Comparison of ENCODE assay signal across 9 mouse cellular contexts in the genomic region with DNA sequence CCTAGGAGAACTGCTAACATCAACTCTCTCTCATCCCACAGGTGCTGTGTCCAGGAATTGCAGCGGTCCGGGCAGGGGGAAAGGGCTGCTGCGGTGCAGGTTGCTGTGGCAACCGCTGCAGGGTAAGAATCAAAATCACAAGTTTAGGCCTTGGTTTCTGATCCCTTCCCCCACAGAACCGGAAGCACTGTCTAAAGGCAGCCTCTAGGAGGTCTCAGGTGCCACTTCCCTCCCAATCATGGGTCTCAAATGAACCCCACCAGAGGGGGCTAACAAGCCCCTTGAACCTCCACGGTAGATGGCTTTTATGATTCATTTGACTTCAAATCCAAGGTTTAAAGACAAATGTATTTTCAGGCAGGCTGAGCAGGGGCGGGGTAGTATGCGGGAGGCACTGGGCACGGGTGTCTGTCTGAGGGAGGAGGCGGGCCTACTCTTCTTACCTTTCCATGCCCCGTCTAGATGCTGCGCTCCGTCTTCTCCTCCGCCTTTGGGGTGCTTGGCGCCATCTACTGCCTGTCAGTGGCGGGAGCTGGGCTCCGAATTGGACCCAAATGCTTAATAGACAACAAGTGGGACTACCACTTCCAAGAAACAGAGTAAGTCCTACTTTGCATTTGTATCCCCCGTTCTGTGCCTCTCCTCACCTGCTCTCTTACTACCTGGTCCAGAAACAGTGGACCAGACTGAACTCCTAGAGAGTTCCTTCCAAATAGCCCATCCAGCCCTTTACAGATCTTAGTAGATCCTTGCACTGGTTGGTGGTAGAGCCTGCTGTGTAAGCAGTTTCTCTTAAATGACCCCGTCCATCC. TPM values are rescaled to one million over a fixed set of nuclear protein-coding genes. Genes with fewer than 3 reads are reported as not detected.
DNase-seq lines count a peak whose midpoint lies in the region; ATAC-seq lines count a peak whose summit lies in the region.
"Had no signal": no experiment of that assay in that cellular context is flagged by ENCODE, and none has a peak within 500 bp of the region (broad histone marks: within the 10 kb centered on the region; RNA-seq: fewer than 3 reads in every experiment).

No protein-coding gene starts in this region.

- no peaks in the 10 kb centered on the region for H3K36me3 ChIP-seq in embryonic facial prominence, embryonic 13.5 days
- no peaks in the 10 kb centered on the region for H3K36me3 ChIP-seq in hindbrain, embryonic 13.5 days
- no peaks in the 10 kb centered on the region for H3K36me3 ChIP-seq in limb, embryonic 11.5 days (ENCODE audit: control insufficient read depth, insufficient read depth, low read length)
- no peaks in the 10 kb centered on the region for H3K36me3 ChIP-seq in midbrain, embryonic 12.5 days

- 0 out of 2 replicates have a peak overlapping the region, but pooled peaks have one; percentile 40 for H3K9ac ChIP-seq in embryonic facial prominence, embryonic 13.5 days
- peak overlapping the region; percentile 39; the same call in 1 of the 2 replicates for H3K9ac ChIP-seq in hindbrain, embryonic 13.5 days
- no peak overlapping the region for H3K9ac ChIP-seq in limb, embryonic 11.5 days (ENCODE audit: low read length)
- H3K9ac ChIP-seq in midbrain, embryonic 12.5 days (replicated peaks): peak overlapping the region; percentile 31; the same call in 1 of the 2 replicates

- 9% methylated on average over 19 of the region's 19 CpGs for WGBS in embryonic facial prominence, embryonic 13.5 days
- WGBS in hindbrain, embryonic 13.5 days: 6% methylated on average over 19 of the region's 19 CpGs
- 6% methylated on average over 19 of the region's 19 CpGs for WGBS in limb, embryonic 11.5 days
- WGBS in midbrain, embryonic 12.5 days: 12% methylated on average over 19 of the region's 19 CpGs

- H3K4me2 ChIP-seq in embryonic facial prominence, embryonic 13.5 days: peak overlapping the region; percentile 52
- peak overlapping the region; percentile 41 for H3K4me2 ChIP-seq in hindbrain, embryonic 13.5 days
- H3K4me2 ChIP-seq in limb, embryonic 11.5 days (ENCODE audit: low read depth, severe bottlenecking): peak overlapping the region; percentile 20; the same call in 1 of the 2 replicates
- peak overlapping the region; percentile 43 for H3K4me2 ChIP-seq in midbrain, embryonic 12.5 days (replicated peaks)

- H3K9me3 ChIP-seq in embryonic facial prominence, embryonic 13.5 days: no peaks in the 10 kb centered on the region
- no peaks in the 10 kb centered on the region for H3K9me3 ChIP-seq in hindbrain, embryonic 13.5 days
- H3K9me3 ChIP-seq in limb, embryonic 11.5 days (ENCODE audit: control insufficient read depth, low read length): no peaks in the 10 kb centered on the region
- no peaks in the 10 kb centered on the region for H3K9me3 ChIP-seq in midbrain, embryonic 12.5 days

- DNase-seq in adrenal gland, adult 2 months: peak; percentile 29
- no peak for DNase-seq in adrenal gland, adult 8-10 months
- peak; percentile 51 for DNase-seq in adrenal gland, postnatal 14 days
- DNase-seq in limb, embryonic 11.5 days (ENCODE audit: low spot score): peak; percentile 69
- peak; percentile 39 to 42 for DNase-seq in spleen, postnatal 36 days (ENCODE audit: low spot score in 2 of 2)

- peaks cover 4% of the 10 kb centered on the region for H3K4me1 ChIP-seq in embryonic facial prominence, embryonic 13.5 days
- peaks cover 15% of the 10 kb centered on the region for H3K4me1 ChIP-seq in hindbrain, embryonic 13.5 days (replicated peaks)
- peaks cover 6% of the 10 kb centered on the region for H3K4me1 ChIP-seq in limb, embryonic 11.5 days (ENCODE audit: control insufficient read depth, insufficient read depth, low read length)
- H3K4me1 ChIP-seq in midbrain, embryonic 12.5 days: peaks cover 6% of the 10 kb centered on the region

- ATAC-seq in embryonic facial prominence, embryonic 13.5 days (ENCODE audit: insufficient number of reproducible peaks, insufficient read depth, low FRiP score, low TSS enrichment, low read depth): peak; percentile 65; the same call in 1 of the 2 replicates
- ATAC-seq in hindbrain, embryonic 13.5 days (ENCODE audit: low FRiP score): peak; percentile 74; the same call in 1 of the 2 replicates
- ATAC-seq in limb, embryonic 11.5 days (ENCODE audit: insufficient number of reproducible peaks, low FRiP score, low TSS enrichment, low read depth): no peak
- no peak for ATAC-seq in midbrain, embryonic 12.5 days (ENCODE audit: low FRiP score, low read depth)

- H3K4me3 ChIP-seq in embryonic facial prominence, embryonic 13.5 days: peak overlapping the region; percentile 19; the same call in 1 of the 2 replicates
- H3K4me3 ChIP-seq in hindbrain, embryonic 13.5 days: no peak overlapping the region
- H3K4me3 ChIP-seq in limb, embryonic 11.5 days (ENCODE audit: low read depth, low read length): no peak overlapping the region
- no peak overlapping the region for H3K4me3 ChIP-seq in midbrain, embryonic 12.5 days

- H3K27me3 ChIP-seq in embryonic facial prominence, embryonic 13.5 days: no peaks in the 10 kb centered on the region; the same call in 1 of the 2 replicates
- H3K27me3 ChIP-seq in hindbrain, embryonic 13.5 days: peaks cover 20% of the 10 kb centered on the region; the same call in 1 of the 2 replicates
- H3K27me3 ChIP-seq in limb, embryonic 11.5 days (ENCODE audit: control insufficient read depth, insufficient read depth, low read length): no peaks in the 10 kb centered on the region
- H3K27me3 ChIP-seq in midbrain, embryonic 12.5 days: peaks cover 28% of the 10 kb centered on the region

- no peak overlapping the region for H3K27ac ChIP-seq in embryonic facial prominence, embryonic 13.5 days
- no peak overlapping the region for H3K27ac ChIP-seq in hindbrain, embryonic 13.5 days
- no peak overlapping the region for H3K27ac ChIP-seq in limb, embryonic 11.5 days (replicated peaks; ENCODE audit: low read depth, low read length)
- H3K27ac ChIP-seq in midbrain, embryonic 12.5 days (replicated peaks): no peak overlapping the region

RNA-seq across cellular contexts. Expression of a gene that starts 4.5 kb away (rescaled TPM):
- under 1 TPM in 1 of 2 experiments, not detected in 1; 0.45 TPM for total RNA-seq in adrenal gland, adult 2 months (2021)
- not detected in 2 replicates for polyA plus RNA-seq in adrenal gland, adult 2 months (2012; rRNA removed)
- total RNA-seq in adrenal gland, adult 8-10 months (2022): under 1 TPM in 1 of 4 experiments, not detected in 3; 0.46 TPM
- not detected in 2 replicates for total RNA-seq in adrenal gland, postnatal 14 days (2021)
- polyA plus RNA-seq in embryonic facial prominence, embryonic 13.5 days (2015; fragmentation: Nextera tagmentation; extraction: Ambion mirVana): 0.56 TPM in 1 of 2 replicates, not detected in the other
- polyA plus RNA-seq in hindbrain, embryonic 13.5 days (2015; fragmentation: Nextera tagmentation; extraction: Ambion mirVana): 0.31 TPM in 1 of 2 replicates, not detected in the other
- polyA plus RNA-seq in limb, embryonic 11.5 days (2014; fragmentation: Nextera tagmentation; extraction: Ambion mirVana): 0.55 TPM in 1 of 2 replicates, not detected in the other
- not detected in 2 replicates for polyA plus RNA-seq in midbrain, embryonic 12.5 days (2016; fragmentation: Nextera tagmentation; extraction: Ambion mirVana)
- total RNA-seq: heart, postnatal 36 days had no signal

RNA-seq across cellular contexts. Expression of a gene that starts 4.9 kb away (rescaled TPM):
- total RNA-seq in adrenal gland, adult 2 months (2021): 1 to 10 TPM in 1 of 2 experiments, under 1 TPM in 1; 0.52 to 1.5 TPM
- 0.51 TPM in 1 of 2 replicates, not detected in the other for polyA plus RNA-seq in adrenal gland, adult 2 months (2012; rRNA removed)
- not detected for total RNA-seq in adrenal gland, adult 8-10 months (2022)
- total RNA-seq in adrenal gland, postnatal 14 days (2021): not detected in 2 replicates
- polyA plus RNA-seq in embryonic facial prominence, embryonic 13.5 days (2015; fragmentation: Nextera tagmentation; extraction: Ambion mirVana): 0.69 TPM in 1 of 2 replicates, not detected in the other
- polyA plus RNA-seq in hindbrain, embryonic 13.5 days (2015; fragmentation: Nextera tagmentation; extraction: Ambion mirVana): 0.83 and 2.3 TPM in 2 replicates
- polyA plus RNA-seq in limb, embryonic 11.5 days (2014; fragmentation: Nextera tagmentation; extraction: Ambion mirVana): 0.49 and 0.64 TPM in 2 replicates
- polyA plus RNA-seq in midbrain, embryonic 12.5 days (2016; fragmentation: Nextera tagmentation; extraction: Ambion mirVana): 0.46 TPM in 1 of 2 replicates, not detected in the other

RNA-seq across cellular contexts. Expression of a gene that starts 9.0 kb away (rescaled TPM):
- under 1 TPM in 1 of 2 experiments, not detected in 1; 0.23 TPM for total RNA-seq in adrenal gland, adult 2 months (2021)
- 0.22 and 0.31 TPM in 2 replicates for polyA plus RNA-seq in adrenal gland, adult 2 months (2012; rRNA removed)
- not detected for total RNA-seq in adrenal gland, adult 8-10 months (2022)
- 0.45 and 7.9 TPM in 2 replicates for total RNA-seq in adrenal gland, postnatal 14 days (2021)
- 0.45 TPM in 1 of 2 replicates, not detected in the other for polyA plus RNA-seq in embryonic facial prominence, embryonic 13.5 days (2015; fragmentation: Nextera tagmentation; extraction: Ambion mirVana)
- polyA plus RNA-seq in hindbrain, embryonic 13.5 days (2015; fragmentation: Nextera tagmentation; extraction: Ambion mirVana): 0.25 and 0.29 TPM in 2 replicates
- 0.39 and 0.50 TPM in 2 replicates for polyA plus RNA-seq in limb, embryonic 11.5 days (2014; fragmentation: Nextera tagmentation; extraction: Ambion mirVana)
- polyA plus RNA-seq in midbrain, embryonic 12.5 days (2016; fragmentation: Nextera tagmentation; extraction: Ambion mirVana): 0.26 TPM in 1 of 2 replicates, not detected in the other
- total RNA-seq: heart, postnatal 36 days had no signal

RNA-seq across cellular contexts. Expression of a gene that starts 15.2 kb away (rescaled TPM):
- total RNA-seq in adrenal gland, adult 2 months (2021): 100 to 1,000 TPM; 269 to 295 TPM
- polyA plus RNA-seq in adrenal gland, adult 2 months (2012; rRNA removed): 227 and 268 TPM in 2 replicates
- total RNA-seq in adrenal gland, adult 8-10 months (2022): 100 to 1,000 TPM; 247 to 298 (median 278) TPM
- 233 and 258 TPM in 2 replicates for total RNA-seq in adrenal gland, postnatal 14 days (2021)
- polyA plus RNA-seq in embryonic facial prominence, embryonic 13.5 days (2015; fragmentation: Nextera tagmentation; extraction: Ambion mirVana): 837 and 839 TPM in 2 replicates
- 802 and 803 TPM in 2 replicates for polyA plus RNA-seq in hindbrain, embryonic 13.5 days (2015; fragmentation: Nextera tagmentation; extraction: Ambion mirVana)
- 964 and 999 TPM in 2 replicates for polyA plus RNA-seq in limb, embryonic 11.5 days (2014; fragmentation: Nextera tagmentation; extraction: Ambion mirVana)
- 774 and 783 TPM in 2 replicates for polyA plus RNA-seq in midbrain, embryonic 12.5 days (2016; fragmentation: Nextera tagmentation; extraction: Ambion mirVana)

RNA-seq across cellular contexts. Expression of a gene that starts 22.8 kb away (rescaled TPM):
- total RNA-seq in adrenal gland, adult 2 months (2021): not detected
- polyA plus RNA-seq in adrenal gland, adult 2 months (2012; rRNA removed): not detected in 2 replicates
- not detected for total RNA-seq in adrenal gland, adult 8-10 months (2022)
- not detected in 2 replicates for total RNA-seq in adrenal gland, postnatal 14 days (2021)
- not detected in 2 replicates for polyA plus RNA-seq in embryonic facial prominence, embryonic 13.5 days (2015; fragmentation: Nextera tagmentation; extraction: Ambion mirVana)
- not detected in 2 replicates for polyA plus RNA-seq in hindbrain, embryonic 13.5 days (2015; fragmentation: Nextera tagmentation; extraction: Ambion mirVana)
- polyA plus RNA-seq in limb, embryonic 11.5 days (2014; fragmentation: Nextera tagmentation; extraction: Ambion mirVana): not detected in 2 replicates
- not detected in 2 replicates for polyA plus RNA-seq in midbrain, embryonic 12.5 days (2016; fragmentation: Nextera tagmentation; extraction: Ambion mirVana)
- total RNA-seq: heart, postnatal 36 days had no signal

Comparison
In these comparisons a context has a peak if more than half of its experiments do, and no peak if none do; other contexts are left out.
1. ATAC-seq: peak in embryonic facial prominence, embryonic 13.5 days (single experiment) and hindbrain, embryonic 13.5 days (single experiment); none in limb, embryonic 11.5 days (single experiment) and midbrain, embryonic 12.5 days (single experiment).
2. Peak in every context shown above with its lines, with median percentiles within 50 percentile points of each other: H3K4me2 ChIP-seq.